Mouse (Mus musculus): ENCODE measurements at regions not wholly inside any gene's neighbourhood (a gene's known extent, or its start where the extent isn't known, plus 50 kb on each side); places are given as distances from the start of the nearest gene placed in this dataset.

DNA sequence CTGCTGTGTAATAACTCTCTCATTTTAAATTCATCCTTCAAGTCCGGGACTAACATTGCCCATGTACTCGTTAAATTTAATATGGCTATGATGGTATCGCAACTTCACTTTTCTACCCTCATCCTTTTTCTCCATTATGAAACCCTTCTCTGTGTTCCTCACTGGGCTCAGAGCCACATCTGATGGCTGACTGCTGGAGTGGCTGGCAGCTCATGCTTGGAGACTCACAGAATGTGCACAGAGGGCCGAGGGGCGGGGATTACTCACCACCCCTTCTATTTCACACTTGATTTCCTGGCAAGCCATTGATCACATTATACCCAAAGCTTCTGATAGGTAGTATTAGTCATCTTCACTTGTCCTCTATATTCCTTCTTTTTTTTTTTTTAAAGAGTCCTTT, 81.1 kb upstream of the Vwde start:
- DNase-seq, result no peak

DNA sequence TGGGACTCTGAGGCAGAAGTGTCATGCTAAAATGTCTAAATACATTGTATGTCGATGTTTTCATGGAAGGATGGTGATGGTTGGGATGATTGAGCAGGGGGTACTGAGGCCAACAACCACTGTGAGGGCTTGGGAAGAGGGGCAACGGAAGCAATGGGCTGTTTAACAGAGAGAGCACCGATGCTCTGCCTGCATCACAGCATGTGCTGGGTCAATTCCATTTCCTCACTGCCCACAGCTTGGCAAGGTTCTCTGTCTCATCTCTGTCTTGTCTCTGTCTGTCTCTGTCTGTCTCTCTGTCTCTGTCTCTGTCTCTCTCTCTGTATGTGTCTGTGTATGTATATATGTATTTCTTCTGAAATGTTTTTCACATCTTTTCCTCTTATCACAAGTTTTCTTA, 73.4 kb upstream of the Vwde start:
- DNase-seq, result no peak

DNA sequence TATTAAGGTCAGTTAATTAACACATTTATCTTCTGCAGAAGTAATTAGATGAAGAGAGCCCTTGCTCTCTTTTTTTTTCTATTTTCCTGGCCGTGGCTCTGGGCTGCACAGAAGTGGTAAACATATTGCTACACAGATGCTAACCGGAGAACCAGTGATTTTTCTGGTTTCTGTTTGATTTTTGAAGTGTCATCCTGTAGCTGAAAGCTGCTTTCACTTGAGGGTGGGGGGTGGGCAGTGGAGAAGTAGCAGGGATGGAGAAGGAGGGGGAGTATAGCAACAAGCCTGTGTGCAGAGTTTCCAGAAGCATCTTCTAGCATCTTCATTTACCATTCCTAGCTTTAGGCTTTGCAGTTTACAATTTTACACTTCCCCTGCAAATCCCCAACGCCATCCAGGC, 72.3 kb upstream of the Vwde start:
- DNase-seq, result no peak

DNA sequence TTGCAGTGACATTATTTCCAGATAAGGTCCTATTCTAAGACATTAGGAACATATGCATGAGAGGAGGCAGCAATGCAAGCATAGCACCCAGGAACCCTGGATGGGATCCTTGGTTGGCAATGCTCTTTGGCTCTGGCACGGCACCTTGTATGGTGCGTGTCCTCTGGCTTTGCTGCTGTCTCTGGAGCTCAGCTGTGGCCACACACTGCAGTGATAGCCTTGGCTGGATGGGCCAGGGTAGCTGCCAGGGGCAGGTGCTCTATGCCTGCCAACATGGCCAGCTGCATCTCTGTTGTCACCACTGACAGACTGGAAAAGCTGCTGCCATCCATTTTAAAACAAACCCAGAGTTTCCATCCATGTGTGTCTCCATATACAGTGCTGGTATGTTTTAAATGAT, 71.3 kb upstream of the Vwde start:
- DNase-seq, result no peak

DNA sequence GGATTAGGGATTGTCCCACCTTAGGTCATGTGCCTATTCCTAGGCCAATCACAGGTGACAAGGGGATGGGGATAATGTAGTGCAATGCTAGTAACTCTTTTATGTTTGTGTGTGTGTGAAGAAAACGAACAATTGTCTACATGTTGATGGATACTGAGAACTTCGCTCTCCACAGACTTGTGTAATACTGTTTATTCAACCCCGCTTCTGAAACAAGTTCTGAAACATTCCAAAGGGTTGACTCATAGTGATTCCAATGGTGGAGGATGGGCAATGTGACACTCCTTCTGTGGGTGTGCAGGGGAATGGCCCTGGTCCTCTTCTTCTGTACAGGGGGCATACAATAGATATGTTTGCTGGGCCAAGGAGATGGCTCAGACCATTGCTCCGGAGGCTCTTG, 69.6 kb upstream of the Vwde start:
- no peak for DNase-seq

DNA sequence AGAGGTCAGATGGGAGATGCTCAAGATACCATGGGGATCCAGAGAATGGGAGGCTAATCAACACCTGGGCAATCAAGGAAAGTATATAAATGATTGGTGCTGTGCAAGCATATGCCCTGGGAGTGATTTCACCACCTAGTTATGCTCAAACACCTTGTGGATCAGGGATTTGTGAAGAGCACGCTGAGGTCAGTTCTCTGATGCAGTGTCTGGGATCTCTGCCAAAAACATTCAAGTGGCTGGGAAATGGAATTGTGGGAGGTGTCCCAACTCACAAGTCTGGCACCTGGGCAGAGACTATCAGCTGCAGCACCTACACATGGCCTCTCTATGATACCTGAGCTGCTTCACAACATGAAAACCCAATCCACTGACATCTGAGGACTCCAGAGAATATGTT, 63.7 kb upstream of the Vwde start:
- no peak for DNase-seq

DNA sequence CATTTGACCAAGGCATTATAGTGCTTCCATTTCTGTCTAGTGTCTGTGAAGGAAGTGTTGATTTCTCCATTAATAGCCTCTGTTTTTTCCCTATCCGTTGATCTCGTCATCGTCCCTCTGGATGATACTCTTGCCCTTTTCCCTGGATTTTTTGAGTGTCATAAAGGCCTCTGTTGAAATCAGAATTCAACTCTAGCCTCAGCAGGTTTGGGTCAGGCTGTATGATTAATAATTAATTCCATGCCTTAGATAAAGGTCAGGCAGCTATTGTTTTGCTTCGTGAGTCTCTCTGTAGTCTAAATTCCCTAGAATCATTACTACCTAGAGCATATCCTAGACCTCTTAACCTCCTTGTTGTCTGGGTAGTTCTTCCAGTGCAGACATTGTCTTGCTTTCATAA, 63.0 kb upstream of the Vwde start:
- no peak for DNase-seq

DNA sequence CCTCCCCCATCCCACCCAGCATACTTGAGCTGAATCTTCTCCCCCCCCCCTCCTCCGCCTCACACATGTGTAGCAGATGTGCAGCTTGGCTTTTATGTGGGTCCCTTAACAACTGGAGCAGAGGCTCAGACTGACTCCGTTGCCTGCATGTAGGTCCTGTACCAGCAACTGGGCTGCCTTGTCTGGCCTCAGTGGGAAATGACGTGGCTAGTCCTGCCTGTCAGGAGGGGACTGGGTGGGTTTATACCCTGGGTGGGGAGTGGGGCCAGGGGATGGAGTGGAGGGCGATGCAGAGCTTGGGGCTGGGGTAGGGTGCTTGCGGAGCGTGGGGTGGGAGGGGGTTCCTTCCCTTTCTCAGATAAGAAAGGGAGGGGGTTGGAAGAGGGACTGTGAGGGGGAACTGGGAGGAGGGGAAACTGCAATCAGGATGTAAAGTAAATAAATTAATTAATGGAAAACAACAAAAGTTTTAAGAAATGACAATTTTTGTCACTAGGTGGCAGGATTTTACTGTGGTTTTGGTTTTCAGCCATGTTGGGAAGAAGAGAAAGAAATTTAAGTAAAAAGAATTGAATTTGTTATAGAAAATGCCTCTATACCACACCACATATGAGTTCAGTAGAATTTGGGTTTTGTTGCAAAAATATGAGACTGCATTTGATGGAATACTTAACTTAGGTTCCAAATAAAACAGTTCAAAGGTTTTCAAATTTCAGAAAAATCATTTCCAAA, 61.9 kb upstream of the Vwde start:
- peak; percentile 31 for DNase-seq

DNA sequence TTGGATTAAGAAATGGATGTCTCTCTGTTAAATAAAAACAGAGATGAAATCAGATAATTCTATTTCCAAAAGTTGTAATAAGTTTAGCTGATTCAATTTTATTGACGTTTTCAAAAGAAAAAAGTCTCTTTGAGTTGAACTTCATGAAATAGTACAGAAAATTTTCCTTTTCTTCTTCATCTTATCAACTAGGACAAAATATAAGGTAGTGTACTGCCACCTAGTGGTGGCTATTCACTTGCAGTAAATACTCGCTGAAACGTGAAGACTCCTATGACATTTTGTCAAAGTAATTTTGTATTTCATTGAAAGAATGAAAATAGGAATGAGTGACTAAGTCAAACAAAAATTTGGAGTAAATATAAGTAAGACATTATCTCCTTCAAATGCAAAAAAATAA, 56.1 kb upstream of the Vwde start:
- DNase-seq, result peak; percentile 72

All from retina, postnatal 1 day (tissue).